Mouse (Mus musculus) spleen, adult 18-20 months (tissue): ENCODE results near the gene Rapgef4.

Experiments used
- DNase-seq, 2 experiments: peaks; one replicate each; pipeline ENCODE4 v3.0.0; 2022; ENCODE audit warnings: mixed read lengths in 2 of 2

The Rapgef4 gene

GRCm38 (mm10) chr2:71980771-71981342, at the start of gene Rapgef4:
Gene Rapgef4, plus strand, starts transcription at chr2:71981240.
- no peak for DNase-seq

GRCm38 (mm10) chr2:71934046-71934445, 47.0 kb upstream of the Rapgef4 start:
- no peak for DNase-seq

GRCm38 (mm10) chr2:71936711-71937110, 44.3 kb upstream of the Rapgef4 start:
- no peak for DNase-seq

- DNase-seq, result no peak
Observed at GRCm38 (mm10) chr2:71937649-71938308, 43.3 kb upstream of the Rapgef4 start.

DNA sequence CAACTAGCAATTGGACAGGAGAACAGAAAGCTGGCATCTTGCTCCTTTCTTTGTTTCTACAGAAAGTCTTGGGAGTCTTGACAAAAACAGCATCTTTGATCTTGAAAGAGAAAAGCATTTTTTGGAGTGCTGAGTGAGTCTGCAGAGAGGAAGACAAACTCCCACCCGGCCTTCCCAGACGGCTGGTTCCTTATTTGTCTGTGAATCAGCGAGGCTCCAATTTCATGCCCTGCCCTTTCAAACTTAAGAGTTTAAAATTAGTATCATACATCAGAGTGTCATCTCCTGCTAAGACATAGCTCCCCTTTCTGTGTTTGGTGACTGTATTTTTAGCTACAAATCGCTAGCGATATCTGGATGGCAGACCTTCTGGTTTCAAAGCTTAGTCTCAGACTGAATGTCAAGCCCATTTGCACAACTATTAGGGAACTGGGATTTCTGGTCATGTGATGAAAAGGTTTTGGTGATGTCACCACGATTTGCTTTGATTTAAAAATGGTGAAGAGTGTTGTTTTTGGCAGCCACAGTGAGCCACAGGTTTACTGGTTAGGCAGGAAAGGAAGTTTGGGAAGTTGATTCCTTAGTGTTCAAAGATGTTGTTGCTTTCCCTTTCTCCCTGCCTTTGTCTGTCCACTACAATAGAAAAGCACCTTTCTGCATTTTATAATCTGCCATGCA, 42.2 kb upstream of the Rapgef4 start:
- DNase-seq, result no peak

DNA sequence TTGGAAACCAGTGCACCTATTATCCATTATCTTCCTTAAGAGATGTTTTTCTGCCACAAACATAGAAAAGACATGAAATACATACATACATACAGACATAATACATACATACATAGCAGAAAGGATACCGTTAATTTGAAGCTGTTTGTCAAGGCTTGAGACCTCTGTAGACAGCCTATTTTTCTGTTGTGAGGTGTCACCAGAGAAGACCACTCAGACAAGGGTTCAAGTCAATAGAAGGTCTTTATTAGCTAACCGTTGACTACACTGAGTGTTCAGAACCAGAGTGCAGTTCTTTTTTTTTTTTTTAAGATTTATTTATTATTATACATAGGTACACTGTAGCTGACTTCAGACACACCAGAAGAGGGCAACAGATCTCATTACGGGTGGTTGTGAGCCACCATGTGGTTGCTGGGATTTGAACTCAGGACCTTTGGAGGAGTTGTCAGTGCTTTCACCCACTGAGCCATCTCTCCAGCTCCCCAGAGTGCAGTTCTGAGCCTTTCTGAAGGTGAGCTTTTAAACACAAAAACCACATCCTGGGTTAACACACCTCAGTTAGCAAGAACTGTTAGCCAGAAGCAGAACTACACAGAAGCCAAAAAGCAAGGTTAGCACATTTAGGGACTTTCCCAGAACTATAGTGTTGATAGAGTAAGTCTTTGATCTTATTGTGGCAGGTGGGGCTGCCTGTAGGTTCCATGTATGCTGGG, 39.9 kb upstream of the Rapgef4 start:
- peak; percentile 9 to 11 for DNase-seq

DNA sequence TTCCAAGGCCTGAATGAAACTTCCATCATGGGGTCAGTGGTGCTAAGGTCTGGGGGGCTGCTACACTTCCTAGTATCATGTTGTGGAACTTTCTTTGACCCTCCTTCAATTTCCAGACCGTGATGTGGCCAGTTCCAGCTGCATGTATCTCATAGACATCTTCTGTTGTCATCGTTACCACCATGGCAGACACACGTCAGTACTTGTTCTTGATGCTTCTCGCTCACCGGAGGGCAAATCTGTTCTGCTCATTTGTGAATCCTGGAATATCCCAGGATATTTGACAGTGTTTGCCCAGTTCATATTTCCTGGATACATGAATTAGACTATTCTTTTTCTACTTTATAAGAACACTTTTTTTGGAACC, 39.3 kb upstream of the Rapgef4 start:
- no peak for DNase-seq

GRCm38 (mm10) chr2:71951212-71951611, 29.8 kb upstream of the Rapgef4 start:
- DNase-seq, result no peak

DNA sequence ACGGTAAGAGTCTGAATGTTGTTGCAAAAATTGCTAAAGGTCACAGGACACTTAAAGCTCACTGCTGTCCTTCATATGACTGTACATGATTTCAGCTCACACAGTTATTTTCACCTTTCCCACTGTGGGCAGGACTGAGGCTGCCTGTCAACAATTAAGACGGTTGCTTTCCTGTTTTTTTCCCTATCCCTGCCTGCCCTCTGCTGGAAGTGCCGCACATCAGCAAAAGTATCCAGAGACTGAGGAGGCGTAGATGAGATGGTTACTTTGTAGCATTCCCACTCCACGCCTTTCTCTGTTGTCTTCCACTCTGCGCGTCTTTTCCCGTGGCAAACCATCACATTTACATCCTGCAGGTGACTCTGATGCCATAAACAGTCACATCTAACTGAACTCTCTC, 25.4 kb upstream of the Rapgef4 start:
- DNase-seq, result no peak

DNA sequence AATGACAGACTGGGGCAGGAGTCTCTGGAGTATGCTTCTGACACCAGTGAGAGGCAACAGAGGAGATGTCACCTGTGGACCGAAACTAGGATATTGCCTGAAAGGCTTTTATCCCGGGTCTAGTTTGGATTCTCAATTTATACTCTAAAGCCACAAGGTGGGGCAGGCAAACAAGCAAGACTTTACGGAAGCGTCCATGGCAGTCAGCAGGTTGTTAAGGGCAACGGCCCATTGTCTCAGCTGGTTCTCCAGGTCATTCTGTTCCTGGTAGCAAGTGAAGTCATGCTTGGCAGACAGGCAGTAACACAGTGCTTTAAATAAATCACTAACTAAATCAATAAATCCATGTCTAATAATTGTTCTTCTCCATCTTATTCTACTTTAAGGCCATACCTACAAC, 24.6 kb upstream of the Rapgef4 start:
- no peak for DNase-seq

- no peak for DNase-seq
Observed at GRCm38 (mm10) chr2:71957951-71958350, 23.1 kb upstream of the Rapgef4 start.

DNA sequence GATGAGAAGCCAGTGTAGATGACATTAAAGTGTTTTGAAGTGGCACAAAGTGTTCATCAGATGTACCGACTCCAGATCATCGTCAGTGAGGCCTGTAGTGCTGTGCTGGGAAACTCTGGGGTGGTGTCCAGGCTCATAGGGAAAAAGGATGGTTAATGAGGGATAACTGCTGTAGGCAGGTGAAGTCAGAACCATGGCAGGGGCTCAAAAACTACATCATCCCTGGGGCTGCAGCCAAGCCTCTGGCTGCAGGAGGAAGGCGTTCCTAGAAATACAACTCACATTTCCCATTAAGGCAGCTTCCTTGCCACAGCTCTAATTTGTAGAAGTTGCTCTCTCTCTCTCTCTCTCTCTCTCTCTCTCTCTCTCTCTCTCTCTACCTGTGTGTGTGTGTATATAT, 22.6 kb upstream of the Rapgef4 start:
- DNase-seq, result no peak

DNA sequence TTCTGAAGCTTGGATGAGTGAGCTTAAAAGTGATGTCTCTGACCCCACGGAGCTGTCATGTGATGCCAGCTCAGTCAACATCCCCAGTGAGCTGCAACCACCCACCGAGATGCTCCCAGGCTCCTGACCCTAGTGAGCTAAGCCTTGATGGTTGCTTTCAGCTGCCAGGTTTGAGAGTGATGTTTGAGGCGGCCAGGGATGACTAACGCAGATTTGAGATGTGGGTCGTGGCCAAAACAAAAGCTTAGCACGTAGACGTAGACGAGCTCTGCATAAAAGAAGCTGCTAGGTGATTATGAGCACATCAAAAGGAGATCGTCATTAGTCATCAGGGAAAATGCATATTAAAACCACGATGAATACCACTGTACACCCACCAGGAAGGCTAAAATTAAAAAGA, 16.8 kb upstream of the Rapgef4 start:
- DNase-seq, result no peak

DNA sequence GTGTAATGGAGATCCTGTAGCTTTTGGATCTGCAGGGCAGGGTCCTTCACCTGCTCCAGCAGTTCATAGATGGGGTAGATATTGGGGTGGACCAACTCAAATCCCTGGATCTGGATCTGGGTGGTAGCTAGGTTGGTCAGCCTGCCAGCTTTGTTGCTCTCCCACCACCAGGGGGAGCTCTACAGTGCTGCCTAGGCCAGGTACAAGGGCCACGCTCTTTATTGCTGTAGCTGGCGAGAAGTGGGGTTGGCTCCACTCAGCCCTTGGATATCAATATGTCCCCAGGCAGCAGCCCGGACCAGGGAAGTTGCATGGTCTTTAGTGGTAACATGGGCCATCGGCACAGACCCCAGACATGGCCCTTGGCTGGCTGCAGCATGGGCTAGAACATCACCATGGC, 15.6 kb upstream of the Rapgef4 start:
- peak in 1 of 2 experiments; percentile 29 for DNase-seq

GRCm38 (mm10) chr2:71966737-71967136, 14.3 kb upstream of the Rapgef4 start:
- DNase-seq, result no peak

DNA sequence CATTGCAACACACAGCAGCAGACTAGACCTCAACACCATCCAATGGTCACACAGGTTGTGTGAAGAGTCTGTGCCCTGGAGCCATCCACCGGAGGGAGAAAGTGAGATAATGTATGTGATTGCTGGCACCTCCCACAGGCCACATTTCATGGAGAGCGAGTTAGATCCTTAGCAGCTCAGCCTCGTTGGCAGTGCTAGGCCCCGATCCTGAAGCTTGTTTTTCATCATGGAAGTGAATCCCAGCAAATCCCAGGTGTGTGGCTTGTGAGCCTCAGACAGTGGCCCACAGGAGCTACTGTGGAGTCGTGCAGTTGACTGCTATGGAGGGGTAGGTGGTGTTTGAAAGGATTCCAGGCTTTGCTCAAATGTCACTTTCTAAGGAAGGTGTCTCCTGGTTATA, 13.2 kb upstream of the Rapgef4 start:
- DNase-seq, result no peak

DNA sequence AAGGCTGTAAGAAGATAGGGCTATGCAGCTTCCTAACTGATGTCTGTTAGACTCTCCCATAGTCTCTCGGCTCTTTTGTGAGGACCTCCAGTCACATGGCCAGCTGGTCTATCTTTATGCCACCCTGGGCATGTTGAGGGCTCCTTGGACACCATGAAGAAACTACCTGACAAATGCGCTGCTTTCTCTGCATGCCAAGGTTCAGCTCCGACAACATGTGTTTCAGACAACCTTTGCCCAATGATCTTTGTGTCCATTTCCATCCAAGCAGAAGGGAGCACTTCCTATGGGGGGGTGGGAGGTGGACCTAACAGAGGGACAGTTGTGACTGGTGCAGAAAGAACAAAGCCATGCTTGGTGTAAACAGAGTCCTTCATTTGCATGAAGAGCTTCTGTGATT, 7.4 kb upstream of the Rapgef4 start:
- DNase-seq, result no peak

DNA sequence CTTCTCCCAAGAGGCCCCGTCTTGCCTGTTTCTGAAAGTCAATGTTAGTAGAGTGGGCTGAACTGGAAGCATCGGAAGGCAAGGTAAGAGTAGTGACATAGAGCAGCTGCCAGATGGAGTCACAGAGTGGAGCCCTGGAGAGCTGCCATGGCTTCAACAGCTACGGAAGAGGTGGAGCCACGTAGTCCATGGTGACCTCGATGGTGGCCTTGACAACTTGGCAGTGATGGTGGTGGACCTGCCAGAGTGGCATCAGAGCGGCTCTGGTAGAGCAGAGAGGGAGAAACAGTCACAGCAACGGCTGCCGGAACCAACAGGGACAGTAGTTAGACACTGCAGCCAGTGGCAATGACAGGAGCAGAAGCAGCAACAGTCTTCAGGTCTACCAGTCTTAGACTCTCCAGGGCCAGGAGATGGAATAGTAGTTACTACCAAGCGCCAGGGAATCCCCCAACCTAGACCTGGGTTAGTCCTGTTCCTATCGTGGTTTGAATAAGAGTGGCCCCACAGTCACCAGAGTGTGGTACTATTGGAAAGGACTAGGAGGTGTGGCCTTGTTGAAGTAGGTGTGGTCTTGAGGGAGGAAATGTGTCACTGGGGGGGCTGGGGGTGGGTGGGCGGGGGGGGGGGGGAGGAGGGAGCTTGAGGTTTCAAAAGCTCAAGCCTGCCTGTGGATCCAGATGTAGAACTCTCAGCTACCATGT, 6.7 kb upstream of the Rapgef4 start:
- DNase-seq, result no peak

DNA sequence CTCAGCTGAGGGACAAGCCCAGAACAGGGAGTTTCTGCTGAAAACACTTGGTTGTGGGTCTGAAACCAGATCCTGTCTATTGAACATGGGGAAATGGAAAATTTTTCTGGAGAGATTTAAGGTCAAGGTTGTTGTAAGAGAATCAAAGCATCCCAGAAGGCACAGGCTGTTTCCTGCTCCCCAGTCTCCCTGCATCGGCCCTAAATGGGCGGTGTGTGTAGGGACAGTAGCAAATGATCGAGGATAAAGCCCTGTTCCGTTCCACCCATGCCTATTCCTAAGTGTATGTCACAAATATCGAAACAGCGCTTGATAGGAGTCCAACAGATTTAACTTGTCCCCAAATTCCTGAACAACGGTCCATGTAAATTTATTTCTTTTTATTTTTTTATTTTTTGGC, 1.1 kb upstream of the Rapgef4 start:
- DNase-seq, result no peak

DNA sequence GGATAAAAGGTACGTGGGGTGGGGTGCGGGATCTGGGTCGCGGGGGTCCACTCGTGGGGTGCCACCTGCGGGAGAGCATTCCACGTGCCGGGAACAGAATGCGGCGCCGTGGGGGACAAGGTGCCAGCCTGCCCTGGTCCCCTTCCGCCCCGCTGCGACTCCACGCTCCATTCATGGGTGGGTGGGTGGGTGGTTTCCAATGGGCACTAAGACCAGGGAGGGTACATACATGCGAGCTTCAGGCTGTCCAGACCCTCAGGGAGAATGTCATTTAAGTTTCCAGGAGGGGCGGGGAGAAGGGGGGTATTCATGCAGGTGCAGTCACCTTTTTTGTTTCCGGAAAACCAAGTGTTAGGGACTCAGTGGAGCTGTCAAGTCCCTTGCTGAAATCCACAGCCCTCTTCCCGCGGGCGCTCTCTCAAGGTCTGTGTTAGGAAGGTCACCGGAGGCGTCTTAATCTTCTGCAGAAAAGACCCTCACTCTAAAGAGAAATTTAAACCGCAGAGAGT, 357 bp downstream of the Rapgef4 start:
- DNase-seq, result no peak

- no peak for DNase-seq
Observed at GRCm38 (mm10) chr2:71981896-71982295, 856 bp downstream of the Rapgef4 start.

DNA sequence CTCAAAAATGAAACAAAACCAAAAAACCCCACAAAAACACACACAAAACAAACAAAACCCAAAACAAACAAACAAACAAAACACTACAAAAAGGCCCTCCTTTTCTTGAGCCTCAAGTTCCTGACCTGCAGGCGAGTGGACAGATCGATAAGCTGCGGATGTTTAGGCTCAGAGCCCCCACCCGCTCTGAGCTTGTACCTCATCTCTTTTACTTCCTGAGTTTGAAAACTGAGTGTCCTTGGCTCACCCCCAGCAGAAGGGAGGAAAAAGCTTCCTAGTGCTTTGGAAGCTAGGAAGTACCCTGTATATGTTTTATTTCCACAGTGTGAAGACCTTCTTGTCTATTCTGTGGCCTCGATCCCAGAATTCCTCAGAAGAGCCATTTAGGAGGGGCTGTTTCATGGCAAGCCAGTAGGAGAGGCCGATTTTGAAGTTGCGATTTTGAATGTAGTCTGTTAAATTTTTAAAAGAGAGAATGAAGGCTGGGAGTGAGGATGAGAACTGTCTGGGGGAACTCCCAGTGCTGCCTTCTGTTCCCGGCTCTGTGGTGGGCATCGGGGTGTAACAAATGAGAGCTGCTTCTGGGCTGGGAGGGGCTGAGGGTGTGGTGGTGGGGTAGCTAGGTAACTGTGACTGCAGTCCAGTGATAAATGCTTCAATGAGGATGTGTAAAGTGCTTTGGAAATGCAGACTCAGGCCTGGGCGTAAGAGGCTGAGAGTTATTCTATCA, 2.0 kb downstream of the Rapgef4 start:
- DNase-seq, result no peak
